Mouse (Mus musculus): ENCODE results near the gene Arvcf. TPM values are rescaled to one million over a fixed set of nuclear protein-coding genes. Genes with fewer than 3 reads are reported as not detected.

The Arvcf gene
- polyA plus RNA-seq, 2 experiments: 18.9 to 33.6 TPM

DNA sequence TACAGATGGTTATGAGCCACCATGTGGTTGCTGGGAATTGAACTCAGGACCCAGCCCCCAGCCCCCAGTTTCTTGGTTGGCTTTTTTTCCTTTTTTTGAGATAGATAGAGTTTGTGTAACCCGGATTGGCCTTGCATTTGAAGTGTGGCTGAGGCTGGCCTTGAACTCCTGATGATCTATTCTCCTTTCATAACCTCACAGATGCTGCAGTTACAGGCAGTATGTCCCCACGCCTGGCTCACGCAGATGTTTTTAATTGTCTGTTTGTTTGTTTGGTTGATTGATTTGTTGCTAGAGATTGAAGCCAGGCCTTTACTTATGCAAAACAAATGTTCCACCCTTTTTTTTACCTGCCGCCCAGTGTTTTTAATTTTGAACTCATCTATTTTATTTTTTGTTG, 18.9 kb downstream of the Arvcf start:
- DNase-seq (ENCODE audit: low spot score) (no peak), ATAC-seq (ENCODE audit: low FRiP score, low read depth) (no peak)
- Histone ChIP-seq H3K27me3 (ENCODE audit: control insufficient read depth, insufficient read depth, low read length) (no peaks in the 10 kb centered on the region), H3K9ac (ENCODE audit: low read depth, low read length, severe bottlenecking) (no peak overlapping the region), H3K36me3 (ENCODE audit: control insufficient read depth, insufficient read depth, low read length) (no peaks in the 10 kb centered on the region), H3K9me3 (ENCODE audit: control insufficient read depth, low read length) (no peaks in the 10 kb centered on the region; the same call in 1 of the 2 replicates), H3K27ac (replicated peaks; ENCODE audit: low read depth, low read length) (no peak overlapping the region), H3K4me1 (ENCODE audit: control insufficient read depth, insufficient read depth, low read length) (no peaks in the 10 kb centered on the region), H3K4me3 (replicated peaks; ENCODE audit: low read length) (no peak overlapping the region), H3K4me2 (replicated peaks; ENCODE audit: low read depth, low read length, severe bottlenecking) (no peak overlapping the region)
- no peak for TF ChIP-seq POLR2A (IDR thresholded peaks at IDR 0.05; ENCODE audit: borderline replicate concordance, extremely low read depth, insufficient read depth, insufficient read length)
- WGBS: 43% methylated on average over 4 of the region's 4 CpGs

DNA sequence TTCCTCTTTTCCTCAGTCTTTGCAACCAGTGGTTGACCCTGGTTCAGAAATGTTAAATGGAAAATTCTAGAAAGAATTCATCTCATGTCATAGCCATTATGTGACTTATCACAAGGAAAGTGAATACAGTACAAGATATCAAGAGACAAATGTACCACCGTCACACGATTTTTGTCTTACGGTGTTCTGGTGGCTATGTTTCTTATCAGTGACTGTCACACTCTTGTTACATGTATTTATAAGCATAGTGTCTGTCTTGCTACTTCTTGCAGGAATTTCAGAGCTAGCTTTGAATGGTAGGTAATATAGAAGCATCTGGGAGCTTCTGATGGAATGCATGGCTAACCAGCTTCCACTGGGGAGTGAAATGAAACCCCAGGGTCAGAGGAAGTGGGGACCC, 22.2 kb downstream of the Arvcf start:
- no peaks in the 10 kb centered on the region for H3K9me3 ChIP-seq (ENCODE audit: control insufficient read depth, low read length)
- WGBS: 94% methylated on average over 3 of the region's 3 CpGs
- no peak overlapping the region for H3K9ac ChIP-seq (ENCODE audit: low read depth, low read length, severe bottlenecking)
- ATAC-seq (ENCODE audit: low FRiP score, low read depth) (no peak), DNase-seq (ENCODE audit: low spot score) (no peak)
- H3K27ac ChIP-seq (replicated peaks; ENCODE audit: low read depth, low read length): no peak overlapping the region
- H3K4me2 ChIP-seq (replicated peaks; ENCODE audit: low read depth, low read length, severe bottlenecking): no peak overlapping the region
- no peak for TF ChIP-seq POLR2A (IDR thresholded peaks at IDR 0.05; ENCODE audit: borderline replicate concordance, extremely low read depth, insufficient read depth, insufficient read length)
- no peaks in the 10 kb centered on the region for H3K27me3 ChIP-seq (ENCODE audit: control insufficient read depth, insufficient read depth, low read length)
- H3K4me3 ChIP-seq (replicated peaks; ENCODE audit: low read length): no peak overlapping the region
- no peaks in the 10 kb centered on the region for H3K4me1 ChIP-seq (ENCODE audit: control insufficient read depth, insufficient read depth, low read length)
- H3K36me3 ChIP-seq (ENCODE audit: control insufficient read depth, insufficient read depth, low read length): no peaks in the 10 kb centered on the region

- Histone ChIP-seq H3K4me3 (replicated peaks; ENCODE audit: low read length) (no peak overlapping the region), H3K9me3 (ENCODE audit: control insufficient read depth, low read length) (no peaks in the 10 kb centered on the region), H3K4me1 (ENCODE audit: control insufficient read depth, insufficient read depth, low read length) (no peaks in the 10 kb centered on the region), H3K36me3 (ENCODE audit: control insufficient read depth, insufficient read depth, low read length) (no peaks in the 10 kb centered on the region), H3K27ac (replicated peaks; ENCODE audit: low read depth, low read length) (no peak overlapping the region), H3K27me3 (ENCODE audit: control insufficient read depth, insufficient read depth, low read length) (no peaks in the 10 kb centered on the region), H3K9ac (ENCODE audit: low read depth, low read length, severe bottlenecking) (no peak overlapping the region), H3K4me2 (replicated peaks; ENCODE audit: low read depth, low read length, severe bottlenecking) (no peak overlapping the region)
- TF ChIP-seq POLR2A (IDR thresholded peaks at IDR 0.05; ENCODE audit: borderline replicate concordance, extremely low read depth, insufficient read depth, insufficient read length): no peak
- WGBS: 91% methylated on average over 4 of the region's 4 CpGs
- DNase-seq (ENCODE audit: low spot score) (no peak), ATAC-seq (ENCODE audit: low FRiP score, low read depth) (no peak)
Observed at GRCm38 (mm10) chr16:18373632-18374031, 25.6 kb downstream of the Arvcf start.

DNA sequence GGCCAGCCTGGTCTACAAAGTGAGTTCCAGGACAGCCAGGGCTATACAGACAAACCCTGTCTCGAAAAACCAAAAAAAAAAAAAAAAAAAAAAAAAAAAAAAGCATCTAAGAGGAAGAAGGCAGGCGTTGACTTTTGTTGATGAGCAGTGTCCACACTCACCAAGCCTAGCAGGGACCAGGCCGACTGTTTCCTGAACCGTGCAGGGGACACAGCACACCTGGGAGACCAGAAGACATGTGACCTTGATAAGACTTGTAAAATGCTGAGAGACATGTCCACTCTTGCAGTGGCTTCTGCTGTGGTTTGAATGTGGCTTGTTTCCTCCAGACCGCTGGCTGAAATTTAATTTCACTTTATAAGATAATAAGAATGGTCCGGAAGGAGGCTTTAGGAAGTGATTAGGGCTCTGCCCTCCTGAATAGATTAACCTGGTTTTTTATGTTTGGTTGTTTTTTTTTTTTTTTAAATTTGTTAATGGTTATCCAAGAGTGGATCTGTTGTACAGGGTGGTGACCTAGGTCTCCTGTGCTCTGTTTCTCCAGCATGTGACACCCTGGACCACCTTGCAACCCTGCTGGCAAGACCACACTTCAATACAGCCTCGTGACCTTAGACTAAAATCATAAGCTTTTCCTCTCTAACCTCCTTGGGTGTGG, 28.4 kb downstream of the Arvcf start:
- Histone ChIP-seq H3K4me3 (replicated peaks; ENCODE audit: low read length) (no peak overlapping the region), H3K9ac (ENCODE audit: low read depth, low read length, severe bottlenecking) (no peak overlapping the region), H3K27me3 (ENCODE audit: control insufficient read depth, insufficient read depth, low read length) (no peaks in the 10 kb centered on the region), H3K9me3 (ENCODE audit: control insufficient read depth, low read length) (no peaks in the 10 kb centered on the region), H3K4me2 (replicated peaks; ENCODE audit: low read depth, low read length, severe bottlenecking) (no peak overlapping the region), H3K4me1 (ENCODE audit: control insufficient read depth, insufficient read depth, low read length) (peaks cover 2% of the 10 kb centered on the region; the same call in 1 of the 2 replicates), H3K36me3 (ENCODE audit: control insufficient read depth, insufficient read depth, low read length) (no peaks in the 10 kb centered on the region), H3K27ac (replicated peaks; ENCODE audit: low read depth, low read length) (no peak overlapping the region)
- WGBS: 71% methylated on average over 6 of the region's 7 CpGs
- ATAC-seq (ENCODE audit: low FRiP score, low read depth) (no peak), DNase-seq (ENCODE audit: low spot score) (no peak)
- TF ChIP-seq POLR2A (IDR thresholded peaks at IDR 0.05; ENCODE audit: borderline replicate concordance, extremely low read depth, insufficient read depth, insufficient read length): no peak

- Histone ChIP-seq H3K4me3 (replicated peaks; ENCODE audit: low read length) (no peak overlapping the region), H3K36me3 (ENCODE audit: control insufficient read depth, insufficient read depth, low read length) (no peaks in the 10 kb centered on the region), H3K4me2 (replicated peaks; ENCODE audit: low read depth, low read length, severe bottlenecking) (no peak overlapping the region), H3K9ac (ENCODE audit: low read depth, low read length, severe bottlenecking) (no peak overlapping the region), H3K9me3 (ENCODE audit: control insufficient read depth, low read length) (no peaks in the 10 kb centered on the region), H3K4me1 (ENCODE audit: control insufficient read depth, insufficient read depth, low read length) (peaks cover 2% of the 10 kb centered on the region; the same call in 1 of the 2 replicates), H3K27ac (replicated peaks; ENCODE audit: low read depth, low read length) (no peak overlapping the region), H3K27me3 (ENCODE audit: control insufficient read depth, insufficient read depth, low read length) (no peaks in the 10 kb centered on the region)
- WGBS: 30% methylated on average over 3 of the region's 3 CpGs
- DNase-seq (ENCODE audit: low spot score) (no peak), ATAC-seq (ENCODE audit: low FRiP score, low read depth) (no peak)
- no peak for TF ChIP-seq POLR2A (IDR thresholded peaks at IDR 0.05; ENCODE audit: borderline replicate concordance, extremely low read depth, insufficient read depth, insufficient read length)
Observed at GRCm38 (mm10) chr16:18377203-18377602, 29.2 kb downstream of the Arvcf start.

All from limb, embryonic 14.5 days (tissue).